Mouse (Mus musculus) E14TG2a.4 (cell line): ENCODE measurements at regions not wholly inside any gene's neighbourhood (a gene's known extent, or its start where the extent isn't known, plus 50 kb on each side); places are given as distances from the start of the nearest gene placed in this dataset.
"Not testable (repeated sequence)": the region's sequence is repeated elsewhere in the genome, so short reads cannot be mapped to it uniquely, and the experiment has no call there.

Experiments used
- CTCF ChIP-seq: conservative IDR thresholded peaks from 2 replicates; pipeline ENCODE4 v1.5.1; 2014; ENCODE audit warnings: low read length
- NANOG ChIP-seq: IDR thresholded peaks from 2 replicates; pipeline ENCODE4 v1.6.1; 2014; ENCODE audit warnings: borderline replicate concordance, low read length, mixed read lengths
- POU5F1 ChIP-seq: IDR thresholded peaks from 2 replicates; pipeline ENCODE4 v1.6.1; 2014; ENCODE audit warnings: low read length, borderline replicate concordance

- TF ChIP-seq CTCF, NANOG, POU5F1: not testable (repeated sequence)
Measured at GRCm38 (mm10) chr14:52942438-52942837, 446.9 kb upstream of the Olfr1507 start.
